Mouse (Mus musculus): ENCODE results near the gene Mul1. TPM values are rescaled to one million over a fixed set of nuclear protein-coding genes. Genes with fewer than 3 reads are reported as not detected.

The Mul1 gene
- polyA plus RNA-seq (2012; rRNA removed): 32.1 and 37.8 TPM in 2 replicates

DNA sequence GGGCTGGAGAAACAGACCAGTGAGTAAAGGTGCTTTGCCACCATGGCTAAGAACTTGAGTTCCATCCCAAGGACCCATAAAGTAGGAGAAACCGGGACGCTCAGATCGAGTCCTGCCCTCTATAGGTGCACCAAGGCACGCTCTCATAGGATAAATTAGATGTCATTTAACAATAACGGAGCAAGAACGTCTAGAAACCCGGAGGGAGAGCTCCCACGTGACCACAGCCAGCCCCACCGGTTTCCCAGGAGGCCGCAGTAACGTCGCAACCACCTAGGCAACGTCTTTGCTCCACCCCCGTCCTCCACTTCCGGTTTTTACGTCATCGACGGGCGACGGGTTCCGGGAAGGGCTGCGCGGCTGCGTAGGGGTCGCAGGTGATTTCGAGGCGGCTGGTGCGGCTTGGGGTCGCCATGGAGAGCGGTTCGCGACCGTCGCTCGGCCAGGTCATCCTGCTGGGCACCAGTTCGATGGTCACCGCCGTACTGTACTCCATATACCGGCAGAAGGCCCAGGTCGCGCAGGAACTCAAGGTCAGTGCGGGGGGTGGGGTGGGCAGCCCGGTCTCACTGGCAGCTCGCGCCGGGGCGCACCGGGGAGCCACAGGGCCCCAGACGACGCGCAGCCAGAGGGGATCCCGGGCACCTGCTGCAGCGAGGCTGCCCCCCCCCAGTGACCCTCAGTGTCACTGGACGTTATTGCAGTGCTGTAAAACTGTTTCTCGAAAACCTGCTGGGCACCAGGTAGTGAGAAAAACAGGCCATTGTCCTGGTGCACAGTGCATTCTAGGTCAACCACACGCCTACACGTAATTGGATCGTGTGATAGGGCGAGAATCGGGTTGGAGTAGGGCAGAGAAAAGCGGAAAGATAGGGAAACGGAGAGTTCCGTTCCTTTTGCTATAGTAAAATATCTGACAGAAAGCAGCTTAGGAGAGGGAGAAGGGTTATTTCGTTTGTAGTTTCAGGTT lies at the start of gene Mul1:
Mul1 (plus strand) TSS at position 325 of the 970 bp plus-strand sequence.

GRCm38 (mm10) chr4:138395971-138396645 lies 38.4 kb upstream of the Mul1 start, which contains the start of gene Fam43b:
Gene Fam43b (minus strand): TSS chr4:138396528.

DNA sequence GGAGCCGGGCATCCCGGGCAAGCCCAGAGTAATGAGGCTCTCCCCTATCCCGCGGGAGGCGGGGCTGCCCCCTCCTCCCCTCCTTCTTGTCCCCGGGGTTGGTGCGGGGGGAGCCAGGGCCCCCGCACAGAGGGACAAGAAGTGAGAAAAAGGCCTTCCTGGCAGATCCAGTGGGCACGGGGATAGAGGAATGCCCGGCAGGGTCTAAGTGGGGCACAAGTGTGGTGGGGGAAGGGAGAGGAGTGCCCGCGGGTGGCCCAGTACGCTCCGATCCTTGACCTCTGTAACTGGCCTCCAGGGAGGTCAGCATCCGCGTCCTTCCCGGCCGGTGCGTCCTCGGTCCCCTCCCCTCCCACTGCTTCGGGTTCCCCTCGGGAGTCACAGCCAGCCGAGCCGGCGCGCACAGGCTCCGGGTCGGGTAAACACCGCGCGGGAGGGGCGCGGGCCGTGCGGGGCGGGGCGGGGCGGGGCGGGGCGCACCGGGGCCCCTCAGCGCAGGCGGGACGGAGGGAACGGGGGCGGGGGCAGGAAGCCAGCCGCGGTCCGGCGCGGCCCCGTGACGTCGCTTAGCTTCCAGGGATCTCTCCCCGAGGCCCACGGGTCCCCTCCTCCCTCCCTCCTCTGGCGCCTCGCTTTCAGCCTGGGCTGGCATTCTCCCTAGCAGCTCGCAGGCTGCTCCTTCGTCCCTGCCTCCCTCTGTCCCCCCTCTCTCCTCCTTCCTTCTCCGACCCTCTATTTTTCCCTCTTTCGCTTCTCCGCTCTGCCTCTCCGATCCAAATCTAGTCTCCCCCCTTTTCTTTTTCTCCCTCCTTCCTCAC lies 19.5 kb downstream of the Mul1 start, which contains the start of gene Camk2n1:
Camk2n1 (plus strand) TSS at position 562 of the 818 bp plus-strand sequence.

Other genes starting within 250 kb of the Mul1 start
- gene Hp1bp3, start 218.4 kb upstream of the Mul1 start, polyA plus RNA-seq (2012; rRNA removed): 30.9 and 31.2 TPM in 2 replicates
- 0.91 and 0.98 TPM in 2 replicates for gene Sh2d5, start 184.3 kb upstream of the Mul1 start, polyA plus RNA-seq (2012; rRNA removed)
- 0.38 and 0.47 TPM in 2 replicates for gene Kif17, start 184.2 kb upstream of the Mul1 start, polyA plus RNA-seq (2012; rRNA removed)
- 369 and 412 TPM in 2 replicates for gene Ddost, start 129.9 kb upstream of the Mul1 start, polyA plus RNA-seq (2012; rRNA removed)
- gene Pink1, start 108.4 kb upstream of the Mul1 start, polyA plus RNA-seq (2012; rRNA removed): 131 and 145 TPM in 2 replicates
- 26.9 and 34.2 TPM in 2 replicates for gene Cda, start 66.7 kb upstream of the Mul1 start, polyA plus RNA-seq (2012; rRNA removed)
- gene Fam43b, start 38.1 kb upstream of the Mul1 start, polyA plus RNA-seq (2012; rRNA removed): not detected in 2 replicates
- 89.9 and 104 TPM in 2 replicates for gene Camk2n1, start 19.6 kb downstream of the Mul1 start, polyA plus RNA-seq (2012; rRNA removed)
- 0.29 TPM in 2 replicates for gene Vwa5b1, start 201.2 kb downstream of the Mul1 start, polyA plus RNA-seq (2012; rRNA removed)